Mouse (Mus musculus): Measurements from ENCODE around the gene Zzef1.

Zzef1 gene

DNA sequence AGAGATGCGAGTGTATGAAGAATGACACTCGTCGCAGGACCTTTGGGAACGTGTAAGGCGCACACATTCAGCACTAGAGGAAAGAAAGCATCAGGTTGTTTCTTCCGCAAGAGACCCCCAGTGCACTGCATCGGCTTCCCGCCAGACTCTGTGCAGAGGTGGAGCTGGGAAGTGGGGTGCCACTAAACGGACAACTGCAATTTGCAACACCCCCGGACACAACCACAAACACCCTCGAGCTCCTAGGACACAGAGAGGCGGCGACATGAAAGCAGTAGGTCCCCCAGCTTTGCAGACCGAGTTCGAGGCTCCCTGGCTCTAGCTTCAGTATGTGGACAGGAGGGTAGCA is 164.7 kb downstream of the Zzef1 start:
- DNase-seq, result no peak

DNA sequence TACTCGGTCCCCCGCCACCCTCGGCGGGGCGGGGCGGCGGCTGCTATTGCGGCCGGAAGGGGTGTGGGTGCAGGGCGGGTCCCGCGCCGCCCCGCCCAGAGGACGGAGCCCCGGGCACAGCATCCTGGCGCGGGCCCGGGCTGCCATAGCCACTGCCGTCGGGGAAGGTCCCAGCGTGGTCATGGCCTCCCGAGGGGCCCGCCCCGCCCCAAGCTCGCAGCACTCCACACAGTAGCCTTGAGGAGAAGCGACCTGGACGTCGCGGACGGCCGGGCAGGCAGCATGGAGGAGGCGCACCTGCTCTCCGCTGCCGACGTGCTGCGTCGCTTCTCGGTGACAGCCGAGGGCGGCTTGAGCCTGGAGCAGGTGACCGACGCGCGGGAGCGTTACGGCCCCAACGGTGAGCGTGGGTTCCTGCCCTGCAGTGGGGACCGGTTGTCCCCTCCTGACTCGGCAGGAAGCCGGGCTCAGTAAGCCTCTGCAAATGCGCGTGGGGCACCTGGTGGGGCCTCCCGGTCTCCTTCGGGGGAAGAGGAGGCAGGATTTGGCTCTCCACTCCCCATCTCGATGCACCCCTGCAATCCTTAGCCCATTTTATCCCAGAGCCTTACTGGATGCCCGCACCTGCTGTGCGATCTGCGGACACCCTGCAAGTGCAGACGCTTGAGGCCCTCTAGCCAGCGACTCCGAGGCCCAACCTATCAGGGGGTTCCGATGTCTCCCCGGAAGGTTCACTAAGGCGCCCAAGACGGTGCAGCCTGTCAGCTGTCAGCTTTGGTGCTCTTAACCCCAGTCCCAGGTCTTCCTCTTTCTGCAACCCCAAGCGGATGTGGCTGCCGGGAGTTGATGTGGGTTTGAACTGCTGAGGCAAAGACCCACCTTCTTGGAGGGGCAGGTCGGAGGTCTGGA is 165.3 kb downstream of the Zzef1 start, which contains the start of gene Atp2a3:
Gene Atp2a3, plus strand, starts transcription at position 98 of the 909 bp plus-strand sequence.
- DNase-seq, result peak; percentile 82

DNA sequence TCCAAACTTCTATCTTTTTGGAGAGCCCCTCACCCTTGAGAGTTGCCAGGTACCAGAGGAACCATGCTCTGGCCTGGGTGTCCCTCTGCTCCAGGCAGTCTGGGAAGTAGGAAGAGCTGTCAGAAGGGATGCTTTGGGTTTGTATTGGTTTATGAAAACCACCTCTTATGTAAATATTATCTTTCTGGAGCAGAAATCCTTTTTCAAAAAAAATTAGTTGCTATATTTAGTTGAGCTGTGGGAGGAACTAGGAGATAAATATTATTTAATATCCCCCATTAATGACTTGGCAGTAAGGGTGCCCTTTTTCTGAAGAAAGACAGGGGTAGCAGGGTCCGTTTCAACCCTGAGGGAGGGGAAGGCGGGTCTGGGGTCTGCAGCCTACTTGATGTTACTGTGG is 166.4 kb downstream of the Zzef1 start:
- no peak for DNase-seq

DNA sequence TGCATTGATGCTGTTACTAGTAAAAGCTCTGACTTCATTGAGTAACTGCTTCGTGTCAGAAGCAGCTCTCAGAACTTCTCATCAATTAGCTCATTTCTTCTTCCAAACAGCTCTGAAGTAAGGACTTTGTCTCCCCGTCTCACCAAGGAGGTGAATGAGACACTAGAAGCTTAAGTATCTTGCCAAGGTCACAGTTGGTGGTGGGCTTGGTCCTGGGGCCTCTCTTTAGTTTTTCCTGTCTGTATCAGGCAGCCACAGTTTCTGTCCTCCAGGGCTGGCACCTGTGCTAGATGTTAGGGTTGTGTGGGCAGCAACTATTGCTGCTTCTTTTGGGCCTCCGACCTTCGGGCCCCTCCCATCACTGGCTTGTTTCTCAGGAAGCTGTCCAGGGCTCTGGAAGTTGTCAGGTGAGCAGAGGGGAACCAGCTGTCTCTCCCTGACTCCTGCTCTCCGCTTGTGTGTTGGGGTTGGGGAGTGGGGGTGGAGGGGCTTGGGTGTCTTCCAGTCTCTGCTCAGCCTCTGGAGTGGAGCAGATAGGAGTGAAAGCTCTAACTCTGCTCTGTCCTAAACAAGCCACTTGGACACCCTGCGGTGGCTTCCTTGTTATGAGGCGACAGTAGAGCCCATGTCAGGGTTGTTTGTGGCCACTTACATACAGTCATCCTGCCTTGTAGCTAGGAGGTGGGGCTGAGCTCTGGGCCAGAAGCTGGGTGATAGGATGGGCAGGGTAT is 167.2 kb downstream of the Zzef1 start:
- no peak for DNase-seq

DNA sequence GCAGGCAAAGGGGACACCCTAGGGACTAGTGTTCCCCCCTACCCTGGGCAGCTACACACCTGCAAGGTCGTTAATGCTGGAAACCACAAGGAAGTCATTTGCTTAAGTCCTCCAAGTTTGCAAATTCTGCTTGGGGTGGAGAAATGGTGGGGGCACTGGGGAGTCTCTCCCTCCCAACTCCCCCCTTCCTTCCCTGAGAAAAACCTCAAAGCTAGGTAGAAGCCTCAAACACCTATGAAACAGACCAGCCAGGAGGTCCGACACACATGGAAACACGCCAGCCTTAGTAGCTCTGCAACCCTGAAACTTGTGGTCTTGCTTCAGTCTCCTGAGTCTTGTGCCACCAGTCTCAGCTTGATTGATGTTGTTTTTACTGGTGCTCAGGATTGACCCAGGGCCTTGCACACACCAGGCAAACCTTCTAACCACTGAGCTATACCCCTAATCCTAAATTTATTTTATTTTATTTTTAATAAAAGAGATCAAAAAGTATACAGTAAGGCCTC is 167.8 kb downstream of the Zzef1 start:
- DNase-seq, result no peak

DNA sequence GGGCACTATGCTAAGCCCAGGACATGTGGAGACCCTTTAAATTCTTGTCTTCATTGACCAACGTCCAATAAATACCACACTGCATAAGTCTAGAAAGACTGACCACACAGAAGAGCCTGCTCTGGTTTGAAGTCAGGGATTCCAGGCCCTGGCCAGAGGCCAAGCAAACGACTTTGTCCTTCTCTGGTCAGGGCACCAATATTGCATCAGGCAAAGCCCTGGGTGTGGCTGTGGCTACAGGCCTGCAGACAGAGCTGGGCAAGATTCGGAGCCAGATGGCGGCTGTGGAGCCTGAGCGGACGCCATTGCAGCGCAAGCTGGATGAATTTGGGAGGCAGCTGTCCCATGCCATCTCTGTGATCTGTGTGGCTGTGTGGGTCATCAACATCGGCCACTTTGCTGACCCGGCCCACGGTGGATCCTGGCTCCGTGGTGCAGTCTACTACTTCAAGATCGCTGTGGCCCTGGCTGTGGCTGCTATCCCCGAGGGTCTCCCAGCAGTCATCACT is 179.0 kb downstream of the Zzef1 start:
- no peak for DNase-seq

Data from lung, postnatal 36 days (tissue).